Mouse (Mus musculus) kidney, postnatal 25 days (tissue): Measurements from ENCODE around the gene Olfr171.
"Not testable (repeated sequence)": the region's sequence is repeated elsewhere in the genome, so short reads cannot be mapped to it uniquely, and the experiment has no call there.

Experiments used
- DNase-seq, 2 experiments: peaks; one replicate each; pipeline ENCODE4 v3.0.0; 2021; ENCODE audit warnings: mixed read lengths in 2 of 2

The Olfr171 gene

DNA sequence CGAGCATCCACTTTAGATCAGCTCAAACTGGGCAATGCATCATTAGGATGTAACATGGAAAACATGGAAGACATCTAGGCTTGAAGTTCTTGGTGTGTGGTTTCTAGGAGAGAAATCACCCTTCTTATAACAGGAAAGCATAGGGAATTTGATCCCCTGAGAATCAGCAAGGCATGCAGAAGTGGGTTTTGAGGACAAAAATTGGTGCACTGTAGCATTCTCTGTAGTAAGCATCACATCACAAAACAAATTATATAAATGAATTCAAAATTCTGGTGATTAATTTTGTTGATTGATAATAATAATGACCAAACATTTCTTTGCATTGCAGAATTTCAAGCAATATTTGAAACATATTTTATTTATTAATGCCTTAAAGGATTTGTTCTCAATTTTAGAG is at the start of gene Olfr171:
TSS of gene Olfr171 (minus strand) at position 101 of the 400 bp plus-strand sequence.
- no peak for DNase-seq

DNA sequence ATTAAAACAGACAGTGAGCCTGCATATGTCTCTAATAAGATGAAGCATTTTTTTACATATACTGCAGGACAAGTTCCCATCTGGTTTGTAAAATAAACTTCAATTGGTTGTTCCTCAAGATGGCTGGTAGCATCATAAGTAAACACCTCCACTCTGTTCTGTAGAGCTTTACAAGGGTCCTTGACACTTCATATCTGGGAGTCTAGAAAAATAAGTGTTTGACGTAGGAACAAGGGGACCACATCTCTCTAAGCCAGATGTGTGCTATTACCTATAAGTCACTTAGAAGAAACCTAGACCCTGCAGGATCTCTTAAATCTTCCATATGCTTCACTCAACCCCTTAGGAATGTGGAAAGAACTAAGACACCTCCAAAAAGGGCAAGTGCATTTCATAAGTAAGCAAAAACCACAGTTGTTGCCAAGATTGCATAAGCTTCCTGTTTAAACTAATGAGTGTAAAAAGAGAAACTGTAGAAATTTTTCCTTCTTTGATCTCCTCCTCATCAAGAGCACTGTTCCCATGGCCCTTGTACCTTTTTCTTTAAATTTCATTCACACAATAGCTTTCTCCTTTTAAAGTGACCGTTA is 41.1 kb upstream of the Olfr171 start:
- no peak for DNase-seq

- DNase-seq, result no peak
These were observed 36.6 kb upstream of the Olfr171 start for GRCm38 (mm10) chr16:19666312-19666711.

DNA sequence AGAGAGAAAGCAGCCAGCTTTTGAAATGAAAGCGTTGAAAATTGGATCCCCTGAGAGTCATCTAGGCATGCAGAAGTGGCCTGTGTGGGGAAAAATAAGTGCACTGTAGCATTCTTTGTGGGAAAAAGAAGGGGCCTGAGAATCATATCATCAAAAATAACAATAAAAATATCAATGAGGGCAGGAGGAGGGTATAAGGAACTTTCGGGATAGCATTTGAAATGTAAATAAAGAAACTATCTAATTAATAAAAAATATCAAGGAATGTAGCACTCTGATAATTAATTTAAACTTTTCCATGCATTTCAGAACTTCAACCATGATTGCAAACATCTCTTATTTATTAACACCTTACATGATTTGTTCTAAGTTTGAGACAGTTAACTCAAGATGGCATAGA is 17.9 kb downstream of the Olfr171 start, which contains the start of gene Olfr170:
TSS of gene Olfr170 (minus strand) at position 101 of the 400 bp plus-strand sequence.
- DNase-seq, result not testable (repeated sequence)

GRCm38 (mm10) chr16:19603166-19603565 is 26.6 kb downstream of the Olfr171 start:
- DNase-seq, result no peak
